Mouse (Mus musculus) midbrain, embryonic 11.5 days (tissue): Measurements from ENCODE around the gene Vmn2r89. TPM values are rescaled to one million over a fixed set of nuclear protein-coding genes. Genes with fewer than 3 reads are reported as not detected.
"Not testable (repeated sequence)": the region's sequence is repeated elsewhere in the genome, so short reads cannot be mapped to it uniquely, and the experiment has no call there.

Experiments used
- ATAC-seq: fragments of 200-750 bp; cut with Nextera tagmentation; 2 replicates; pipeline ENCODE4 v1.8.0; 2017; ENCODE audit warnings: moderate TSS enrichment, moderate library complexity; ENCODE audit not compliant: low FRiP score
- DNase-seq: peaks from one replicate; pipeline ENCODE4 v3.0.0; 2015; ENCODE audit warnings: low spot score; ENCODE audit errors: missing footprints
- H3K27ac ChIP-seq: fragments of 300-500 bp; sonication (generic); 2 replicates; pipeline ENCODE4 v1.5.1; 2014; ENCODE audit warnings: low read depth, low read length
- H3K27me3 ChIP-seq: fragments of 300-500 bp; sonication (generic); 2 replicates; pipeline ENCODE4 v1.6.1; 2014; ENCODE audit warnings: mild to moderate bottlenecking, low read length, moderate library complexity, mixed read lengths; ENCODE audit not compliant: control insufficient read depth, insufficient read depth
- H3K36me3 ChIP-seq: fragments of 300-500 bp; sonication (generic); 2 replicates; pipeline ENCODE4 v1.6.1; 2014; ENCODE audit warnings: mild to moderate bottlenecking, low read length, moderate library complexity, mixed read lengths; ENCODE audit not compliant: control insufficient read depth, insufficient read depth
- H3K4me1 ChIP-seq: fragments of 300-500 bp; sonication (generic); 2 replicates; pipeline ENCODE4 v1.6.1; 2014; ENCODE audit warnings: low read length; ENCODE audit not compliant: control insufficient read depth, insufficient read depth
- H3K4me2 ChIP-seq: fragments of 300-500 bp; sonication (generic); 2 replicates; pipeline ENCODE4 v1.6.1; 2014; ENCODE audit warnings: mild to moderate bottlenecking, moderate library complexity
- H3K4me3 ChIP-seq: fragments of 300-500 bp; sonication (generic); 2 replicates; pipeline ENCODE4 v1.5.1; 2014; ENCODE audit warnings: low read depth, low read length
- H3K9ac ChIP-seq: fragments of 300-500 bp; sonication (generic); 2 replicates; pipeline ENCODE4 v1.6.1; 2014; ENCODE audit warnings: low read length
- H3K9me3 ChIP-seq: fragments of 300-500 bp; sonication (generic); 2 replicates; pipeline ENCODE4 v1.6.1; 2016; ENCODE audit warnings: low read length; ENCODE audit not compliant: control insufficient read depth
- WGBS: fragments of 180-500 bp; shearing (Covaris S2); extraction: QIAGEN DNeasy Blood & Tissue Kit; methylation state at CpG from one replicate; pipeline ENCODE4 v1.1.7; 2014; 5-methylcytosine and 5-hydroxymethylcytosine counted together
- polyA plus RNA-seq: library from polyadenylated mRNA; unstranded; fragments of >200 nt; fragmentation: Nextera tagmentation; extraction: Ambion mirVana; gene quantifications from 2 replicates; pipeline ENCODE4 v1.2.1, GENCODE M21; 2014

Vmn2r89 gene
- polyA plus RNA-seq, 1 experiment from 2014 or later = not detected

DNA sequence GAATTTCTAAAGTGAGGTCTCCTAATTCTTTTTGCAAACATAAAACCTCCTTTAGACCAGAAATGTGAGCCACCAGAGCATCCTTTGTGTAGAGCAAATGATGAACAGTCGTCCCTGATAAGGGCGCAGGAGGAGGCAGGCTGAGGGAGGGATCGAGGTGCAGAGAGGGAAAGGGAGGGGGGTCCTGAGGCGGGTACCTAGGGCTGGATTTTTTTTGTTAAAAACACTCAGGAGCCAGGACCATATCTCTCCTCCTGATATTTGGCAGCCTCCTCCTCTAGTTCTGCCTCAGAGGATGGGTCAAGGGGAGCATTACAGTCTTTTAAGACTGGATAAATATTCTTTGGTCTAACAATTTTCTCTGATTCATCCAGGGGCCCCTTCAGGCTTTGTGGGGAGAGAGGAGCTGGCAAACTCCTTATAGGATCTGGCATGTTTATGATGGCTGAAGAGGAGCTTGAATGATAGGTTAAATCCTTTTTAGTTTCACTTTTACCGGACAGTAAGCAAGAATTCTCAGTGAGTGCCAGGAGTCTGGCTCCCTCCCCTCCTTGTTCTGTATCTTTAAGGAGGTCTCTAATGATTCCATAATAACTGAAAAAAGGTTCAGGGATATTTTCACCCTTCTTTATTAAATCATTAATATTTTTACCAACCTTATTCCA is 30.5 kb downstream of the Vmn2r89 start:
- DNase-seq = no peak
- Histone ChIP-seq H3K4me1 (no peaks in the 10 kb centered on the region), H3K4me2 (no peak overlapping the region), H3K4me3 (no peak overlapping the region), H3K9me3 (no peaks in the 10 kb centered on the region), H3K27ac (no peak overlapping the region), H3K27me3 (no peaks in the 10 kb centered on the region), H3K9ac (no peak overlapping the region), H3K36me3 (no peaks in the 10 kb centered on the region)
- WGBS = 89% methylated on average over 5 of the region's 5 CpGs
- ATAC-seq = no peak

DNA sequence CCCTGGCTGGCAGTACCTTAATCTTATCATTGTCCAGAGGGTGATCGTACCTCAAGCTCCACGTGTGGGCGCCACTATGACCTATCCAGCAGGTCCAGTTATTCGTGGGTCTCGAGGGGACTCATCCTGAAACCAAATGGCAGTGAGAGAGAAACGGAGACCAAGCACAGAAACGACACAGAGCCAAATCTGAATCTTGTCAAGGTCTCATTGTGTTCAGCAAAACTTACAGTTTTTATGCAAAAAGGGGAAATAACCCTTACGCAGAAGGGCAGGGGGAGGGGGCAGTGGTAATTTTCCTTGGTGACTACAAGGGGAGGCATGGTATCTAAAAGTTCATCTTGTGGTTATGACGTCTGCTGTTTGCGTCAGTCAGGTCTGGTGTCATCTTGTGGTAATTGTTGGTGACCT is 31.3 kb downstream of the Vmn2r89 start:
- not testable (repeated sequence) for DNase-seq, H3K9ac ChIP-seq, H3K36me3 ChIP-seq, H3K4me2 ChIP-seq, H3K4me3 ChIP-seq, H3K4me1 ChIP-seq, H3K27ac ChIP-seq, H3K9me3 ChIP-seq, H3K27me3 ChIP-seq, ATAC-seq
- WGBS = 84% methylated on average over 10 of the region's 10 CpGs

DNA sequence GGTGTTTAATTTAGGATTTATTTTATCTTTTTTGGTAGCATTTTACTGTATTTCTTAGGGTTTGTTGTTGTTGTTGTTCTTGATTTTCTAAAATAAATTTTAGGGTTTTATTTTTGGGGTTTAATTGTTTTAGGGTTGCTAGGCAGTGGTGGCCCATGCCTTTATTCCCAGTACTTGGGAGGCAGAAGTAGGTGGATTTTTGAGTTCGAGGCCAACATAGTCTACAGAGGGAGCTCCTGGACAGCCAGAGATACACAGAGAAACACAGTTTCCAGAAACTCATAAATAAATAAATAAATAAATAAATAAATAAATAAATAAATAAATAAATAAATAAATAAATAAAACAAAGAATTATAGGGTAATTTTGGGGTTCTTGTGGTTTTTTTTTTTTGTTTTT is 32.0 kb downstream of the Vmn2r89 start:
- no peaks in the 10 kb centered on the region for H3K27me3 ChIP-seq
- DNase-seq (no peak), ATAC-seq (no peak)
- H3K27ac ChIP-seq = no peak overlapping the region
- no peak overlapping the region for H3K4me3 ChIP-seq
- no peak overlapping the region for H3K9ac ChIP-seq
- H3K4me2 ChIP-seq = no peak overlapping the region
- no peaks in the 10 kb centered on the region for H3K4me1 ChIP-seq
- H3K9me3 ChIP-seq = no peaks in the 10 kb centered on the region
- 97% methylated on average over 1 of the region's 1 CpGs for WGBS
- H3K36me3 ChIP-seq = no peaks in the 10 kb centered on the region

DNA sequence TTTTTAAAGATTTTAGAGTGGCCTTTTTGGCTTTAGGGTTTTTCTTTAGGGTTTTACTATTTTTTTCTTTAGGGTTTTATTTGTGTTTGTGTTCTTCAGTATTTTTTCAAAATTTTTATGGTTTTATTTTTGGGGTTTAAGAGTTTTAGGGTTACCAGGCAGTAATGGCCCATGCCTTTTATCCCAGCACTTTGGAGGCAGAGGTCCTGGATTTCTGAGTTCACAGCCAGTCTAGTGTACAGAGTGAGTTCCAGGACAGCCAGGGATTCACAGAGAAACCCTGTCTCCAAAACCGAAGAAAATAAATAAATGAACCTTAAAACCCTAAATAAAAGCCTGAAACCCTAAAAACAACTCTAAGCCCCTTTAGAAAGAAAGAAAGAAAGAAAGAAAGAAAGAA is 34.5 kb downstream of the Vmn2r89 start:
- ATAC-seq (no peak), DNase-seq (no peak)
- no peak overlapping the region for H3K4me2 ChIP-seq
- no peak overlapping the region for H3K9ac ChIP-seq
- H3K4me1 ChIP-seq = no peaks in the 10 kb centered on the region
- H3K27me3 ChIP-seq = no peaks in the 10 kb centered on the region
- no peaks in the 10 kb centered on the region for H3K9me3 ChIP-seq
- 82% methylated on average over 1 of the region's 1 CpGs for WGBS
- no peak overlapping the region for H3K27ac ChIP-seq
- no peak overlapping the region for H3K4me3 ChIP-seq
- H3K36me3 ChIP-seq = no peaks in the 10 kb centered on the region

DNA sequence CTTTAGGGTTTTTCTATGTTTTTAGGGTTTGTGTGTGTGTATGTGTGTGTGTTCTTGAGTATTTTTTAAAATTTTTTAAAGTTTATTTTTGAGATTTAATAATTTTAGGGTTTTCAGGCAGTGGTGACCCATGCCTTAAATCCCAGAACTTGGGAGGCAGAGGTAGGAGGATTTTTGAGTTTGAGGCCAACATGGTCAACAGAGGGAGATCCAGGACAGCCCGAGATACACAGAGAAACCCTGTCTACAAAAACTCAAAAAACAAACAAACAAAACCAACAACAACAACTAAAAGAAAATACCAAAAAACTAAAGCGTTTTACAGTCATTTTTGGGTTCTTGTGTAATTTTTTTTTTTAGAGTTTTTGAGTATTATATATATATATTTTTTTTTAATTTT is 44.1 kb downstream of the Vmn2r89 start:
- Histone ChIP-seq H3K4me2 (no peak overlapping the region), H3K4me1 (no peaks in the 10 kb centered on the region), H3K36me3 (no peaks in the 10 kb centered on the region), H3K4me3 (no peak overlapping the region), H3K9ac (no peak overlapping the region), H3K27me3 (no peaks in the 10 kb centered on the region), H3K27ac (no peak overlapping the region), H3K9me3 (no peaks in the 10 kb centered on the region)
- 83% methylated on average over 2 of the region's 2 CpGs for WGBS
- ATAC-seq = no peak
- DNase-seq = peak; percentile 81

DNA sequence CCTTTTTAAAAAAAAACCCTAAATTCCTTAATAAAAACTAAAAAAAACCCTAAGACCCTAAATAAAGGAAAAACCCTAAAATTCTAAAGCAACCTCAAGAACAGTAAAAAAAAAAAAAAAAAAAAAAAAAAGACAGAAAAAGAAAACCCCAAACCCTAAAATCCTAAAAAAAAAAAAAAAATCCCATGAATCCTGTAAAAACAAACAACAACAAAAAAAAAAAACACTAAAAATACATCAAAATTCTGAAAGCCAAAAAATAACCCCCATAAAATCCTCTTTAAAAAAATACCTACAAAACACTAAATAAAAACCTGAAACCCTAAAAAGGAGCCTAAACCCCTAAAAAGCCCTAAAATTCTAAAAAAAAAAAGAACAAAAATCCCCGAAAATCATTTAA is 45.3 kb downstream of the Vmn2r89 start:
- Histone ChIP-seq H3K9ac (no peak overlapping the region), H3K4me1 (no peaks in the 10 kb centered on the region), H3K36me3 (no peaks in the 10 kb centered on the region), H3K4me3 (no peak overlapping the region), H3K27me3 (no peaks in the 10 kb centered on the region), H3K4me2 (no peak overlapping the region), H3K9me3 (no peaks in the 10 kb centered on the region), H3K27ac (no peak overlapping the region)
- WGBS = 77% methylated on average over 1 of the region's 1 CpGs
- DNase-seq (no peak), ATAC-seq (no peak)

DNA sequence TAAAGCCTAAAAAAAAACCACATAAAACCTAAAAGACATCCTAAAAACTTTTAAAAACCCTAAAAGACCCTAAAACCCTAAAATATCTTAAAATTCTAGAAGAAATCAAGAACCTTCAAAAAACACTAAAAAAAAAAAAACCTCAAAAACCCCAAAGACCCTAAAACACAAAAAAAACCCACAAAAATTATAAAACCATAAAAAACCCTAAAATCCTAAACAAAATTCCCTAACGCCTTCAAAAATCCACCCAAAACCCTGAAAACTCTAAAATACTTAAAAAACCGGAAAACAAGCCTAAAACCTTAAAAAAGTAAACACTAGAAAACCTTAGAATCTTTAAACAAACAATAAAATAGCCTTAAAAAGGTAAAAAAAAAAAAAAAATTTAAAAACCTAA is 46.3 kb downstream of the Vmn2r89 start:
- H3K9ac ChIP-seq = no peak overlapping the region
- H3K4me3 ChIP-seq = no peak overlapping the region
- no peaks in the 10 kb centered on the region for H3K9me3 ChIP-seq
- no peaks in the 10 kb centered on the region for H3K27me3 ChIP-seq
- DNase-seq (peak; percentile 81), ATAC-seq (no peak)
- no peak overlapping the region for H3K27ac ChIP-seq
- 91% methylated on average over 2 of the region's 2 CpGs for WGBS
- no peak overlapping the region for H3K4me2 ChIP-seq
- H3K36me3 ChIP-seq = no peaks in the 10 kb centered on the region
- H3K4me1 ChIP-seq = no peaks in the 10 kb centered on the region

DNA sequence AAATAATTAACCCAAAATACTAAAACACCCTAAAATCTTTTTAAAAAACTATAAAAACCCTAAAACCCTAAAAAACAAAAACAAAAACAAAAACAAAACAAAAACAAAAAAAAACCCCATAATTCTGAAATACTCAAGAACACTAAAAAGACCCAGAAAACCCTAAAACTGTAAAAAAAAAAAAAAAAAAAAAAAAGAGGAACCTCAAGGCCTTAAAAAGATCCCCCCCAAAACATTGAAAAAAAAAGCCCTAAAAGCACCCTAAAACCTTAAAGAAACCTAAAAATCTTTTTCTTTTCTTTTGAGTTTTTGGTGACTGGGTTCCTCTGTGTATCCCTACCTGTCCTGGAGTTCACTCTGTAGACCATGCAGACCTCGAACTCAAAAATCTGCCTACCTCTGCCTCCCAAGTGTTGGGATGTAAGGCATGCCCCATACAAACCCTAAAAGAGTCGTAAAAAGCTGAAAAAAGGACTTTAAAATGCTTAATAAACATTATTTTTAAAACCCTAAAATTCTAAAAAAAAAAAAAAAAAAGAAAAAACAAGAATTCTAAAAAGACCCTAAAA is 48.1 kb downstream of the Vmn2r89 start:
- 89% methylated on average over 2 of the region's 2 CpGs for WGBS
- no peak overlapping the region for H3K27ac ChIP-seq
- no peaks in the 10 kb centered on the region for H3K9me3 ChIP-seq
- no peak overlapping the region for H3K4me2 ChIP-seq
- H3K9ac ChIP-seq = no peak overlapping the region
- DNase-seq = peak; percentile 92
- no peaks in the 10 kb centered on the region for H3K36me3 ChIP-seq
- no peaks in the 10 kb centered on the region for H3K27me3 ChIP-seq
- ATAC-seq = no peak
- H3K4me1 ChIP-seq = no peaks in the 10 kb centered on the region
- no peak overlapping the region for H3K4me3 ChIP-seq

DNA sequence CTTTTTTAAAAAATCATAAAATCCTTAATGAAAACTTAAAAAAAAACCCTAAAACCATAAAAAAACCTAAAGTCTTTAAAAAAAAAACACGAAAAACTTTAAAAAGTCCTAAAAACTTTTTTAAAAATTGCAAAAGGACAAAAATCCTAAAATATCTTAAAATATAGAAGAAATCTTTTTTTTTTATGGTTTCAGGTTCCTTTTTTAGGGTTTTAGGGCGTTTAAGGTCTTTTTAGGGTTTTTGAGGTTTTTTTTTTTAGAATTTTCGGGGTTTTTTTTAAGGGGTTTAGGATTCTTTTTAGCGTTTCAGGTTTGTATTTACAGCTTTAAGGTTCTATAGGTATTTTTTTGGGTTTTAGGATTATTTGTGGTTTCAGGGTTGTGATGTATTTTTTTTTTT is 48.8 kb downstream of the Vmn2r89 start:
- no peaks in the 10 kb centered on the region for H3K9me3 ChIP-seq
- ATAC-seq (no peak), DNase-seq (no peak)
- WGBS = 94% methylated on average over 4 of the region's 4 CpGs
- H3K4me2 ChIP-seq = no peak overlapping the region
- no peak overlapping the region for H3K4me3 ChIP-seq
- no peaks in the 10 kb centered on the region for H3K4me1 ChIP-seq
- H3K36me3 ChIP-seq = no peaks in the 10 kb centered on the region
- no peak overlapping the region for H3K9ac ChIP-seq
- H3K27me3 ChIP-seq = no peaks in the 10 kb centered on the region
- no peak overlapping the region for H3K27ac ChIP-seq
